Mouse (Mus musculus): ENCODE data around the gene Rad9b. TPM values are rescaled to one million over a fixed set of nuclear protein-coding genes. Genes with fewer than 3 reads are reported as not detected.
A peak's percentile ranks its signal among the peaks of the same experiment; 100 is the strongest.

Gene Rad9b
- total and polyA plus RNA-seq, 2 experiments from 2014 or later, result 8.3 to 15.0 TPM

- Histone ChIP-seq H3K4me3 (ENCODE audit: low read length) (no peak overlapping the region), H3K36me3 (ENCODE audit: insufficient read depth, low read length) (no peaks in the 10 kb centered on the region), H3K27me3 (ENCODE audit: insufficient read depth, low read length) (no peaks in the 10 kb centered on the region), H3K4me2 (ENCODE audit: low read depth, low read length) (no peak overlapping the region), H3K9me3 (ENCODE audit: low read length) (no peaks in the 10 kb centered on the region), H3K4me1 (ENCODE audit: insufficient read depth, low read length) (peaks cover 16% of the 10 kb centered on the region), H3K27ac (no peak overlapping the region), H3K9ac (replicated peaks; ENCODE audit: low read length) (no peak overlapping the region)
- ATAC-seq, result no peak
- no peak for DNase-seq (ENCODE audit: low spot score)
- TF ChIP-seq CTCF (IDR thresholded peaks at IDR 0.05; ENCODE audit: low read depth), result no peak
- WGBS, result 92% methylated on average over 4 of the region's 4 CpGs
Measured at GRCm38 (mm10) chr5:122287026-122287425, 67.0 kb downstream of the Rad9b start.

- DNase-seq (ENCODE audit: low spot score) (no peak), ATAC-seq (no peak)
- H3K9ac ChIP-seq (replicated peaks; ENCODE audit: low read length), result no peak overlapping the region
- 82% methylated on average over 10 of the region's 10 CpGs for WGBS
- H3K4me3 ChIP-seq (ENCODE audit: low read length), result peak overlapping the region; percentile 77; the same call in 1 of the 2 replicates
- no peaks in the 10 kb centered on the region for H3K36me3 ChIP-seq (ENCODE audit: insufficient read depth, low read length)
- peaks cover 13% of the 10 kb centered on the region for H3K4me1 ChIP-seq (ENCODE audit: insufficient read depth, low read length)
- H3K27me3 ChIP-seq (ENCODE audit: insufficient read depth, low read length), result no peaks in the 10 kb centered on the region
- H3K9me3 ChIP-seq (ENCODE audit: low read length), result no peaks in the 10 kb centered on the region
- H3K4me2 ChIP-seq (ENCODE audit: low read depth, low read length), result peak overlapping the region; percentile 100
- H3K27ac ChIP-seq, result no peak overlapping the region
- no peak for TF ChIP-seq CTCF (IDR thresholded peaks at IDR 0.05; ENCODE audit: low read depth)
Measured at GRCm38 (mm10) chr5:122286191-122286590, 67.8 kb downstream of the Rad9b start.

GRCm38 (mm10) chr5:122285767-122286150 lies 68.3 kb downstream of the Rad9b start:
- Histone ChIP-seq H3K27ac (no peak overlapping the region), H3K9ac (replicated peaks; ENCODE audit: low read length) (peak overlapping the region; percentile 88; the same call in 1 of the 2 replicates), H3K9me3 (ENCODE audit: low read length) (no peaks in the 10 kb centered on the region), H3K36me3 (ENCODE audit: insufficient read depth, low read length) (no peaks in the 10 kb centered on the region), H3K4me2 (ENCODE audit: low read depth, low read length) (peak overlapping the region; percentile 100), H3K4me1 (ENCODE audit: insufficient read depth, low read length) (peaks cover 12% of the 10 kb centered on the region), H3K4me3 (ENCODE audit: low read length) (peak overlapping the region; percentile 77), H3K27me3 (ENCODE audit: insufficient read depth, low read length) (no peaks in the 10 kb centered on the region)
- TF ChIP-seq CTCF (IDR thresholded peaks at IDR 0.05; ENCODE audit: low read depth), result no peak
- ATAC-seq (no peak), DNase-seq (ENCODE audit: low spot score) (no peak)
- WGBS, result 51% methylated on average over 7 of the region's 7 CpGs

GRCm38 (mm10) chr5:122285029-122285766 lies 68.8 kb downstream of the Rad9b start:
- peaks cover 12% of the 10 kb centered on the region for H3K4me1 ChIP-seq (ENCODE audit: insufficient read depth, low read length)
- ATAC-seq, result peak; percentile 63

GRCm38 (mm10) chr5:122284183-122285028 lies 69.6 kb downstream of the Rad9b start, which contains the start of gene Pptc7:
Gene Pptc7 (plus strand): TSS chr5:122284365.
- WGBS, result under 1% methylated on average over 62 of the region's 114 CpGs
- H3K9me3 ChIP-seq (ENCODE audit: low read length), result no peaks in the 10 kb centered on the region
- H3K27me3 ChIP-seq (ENCODE audit: insufficient read depth, low read length), result no peaks in the 10 kb centered on the region
- H3K4me3 ChIP-seq (ENCODE audit: low read length), result peak within 1 kb of the TSS; percentile 77
- no peak for TF ChIP-seq CTCF (IDR thresholded peaks at IDR 0.05; ENCODE audit: low read depth)
- DNase-seq (ENCODE audit: low spot score) (peak; percentile 96), ATAC-seq (peak; percentile 94)
- H3K9ac ChIP-seq (replicated peaks; ENCODE audit: low read length), result peak within 1 kb of the TSS; percentile 88
- no peaks in the 10 kb centered on the region for H3K36me3 ChIP-seq (ENCODE audit: insufficient read depth, low read length)
- H3K4me2 ChIP-seq (ENCODE audit: low read depth, low read length), result peak within 1 kb of the TSS; percentile 100
- H3K4me1 ChIP-seq (ENCODE audit: insufficient read depth, low read length), result peaks cover 12% of the 10 kb centered on the region
- H3K27ac ChIP-seq, result peak within 1 kb of the TSS; percentile 93

More at GRCm38 (mm10) chr5:122285029-122285766, 68.8 kb downstream of the Rad9b start:
- peak overlapping the region; percentile 93 for H3K27ac ChIP-seq
- peak overlapping the region; percentile 77 for H3K4me3 ChIP-seq (ENCODE audit: low read length)
- no peaks in the 10 kb centered on the region for H3K36me3 ChIP-seq (ENCODE audit: insufficient read depth, low read length)
- no peak; the same call in none of the 2 replicates for TF ChIP-seq CTCF (IDR thresholded peaks at IDR 0.05; ENCODE audit: low read depth)
- H3K9ac ChIP-seq (replicated peaks; ENCODE audit: low read length), result peak overlapping the region; percentile 88
- no peaks in the 10 kb centered on the region for H3K9me3 ChIP-seq (ENCODE audit: low read length)
- no peaks in the 10 kb centered on the region for H3K27me3 ChIP-seq (ENCODE audit: insufficient read depth, low read length)
- WGBS, result under 1% methylated on average over 34 of the region's 34 CpGs
- H3K4me2 ChIP-seq (ENCODE audit: low read depth, low read length), result peak overlapping the region; percentile 100
- DNase-seq (ENCODE audit: low spot score), result peak; percentile 55

- ATAC-seq (no peak), DNase-seq (ENCODE audit: low spot score) (no peak)
- WGBS, result 33% methylated on average over 2 of the region's 2 CpGs
- Histone ChIP-seq H3K4me3 (ENCODE audit: low read length) (peak overlapping the region; percentile 77; the same call in 1 of the 2 replicates), H3K27ac (no peak overlapping the region), H3K4me1 (ENCODE audit: insufficient read depth, low read length) (peaks cover 12% of the 10 kb centered on the region), H3K9me3 (ENCODE audit: low read length) (no peaks in the 10 kb centered on the region), H3K36me3 (ENCODE audit: insufficient read depth, low read length) (no peaks in the 10 kb centered on the region), H3K9ac (replicated peaks; ENCODE audit: low read length) (no peak overlapping the region), H3K27me3 (ENCODE audit: insufficient read depth, low read length) (no peaks in the 10 kb centered on the region), H3K4me2 (ENCODE audit: low read depth, low read length) (no peak overlapping the region)
- no peak for TF ChIP-seq CTCF (IDR thresholded peaks at IDR 0.05; ENCODE audit: low read depth)
Measured at GRCm38 (mm10) chr5:122283828-122284182, 70.2 kb downstream of the Rad9b start.
